Mouse (Mus musculus) kidney, postnatal 4 days (tissue): Measurements from ENCODE around the gene Cpa2.
A peak's percentile ranks its signal among the peaks of the same experiment; 100 is the strongest.

Experiments used
- DNase-seq, 2 experiments: peaks; one replicate each; pipeline ENCODE4 v3.0.0; 2021; ENCODE audit warnings: mixed read lengths in 2 of 2

The Cpa2 gene

DNA sequence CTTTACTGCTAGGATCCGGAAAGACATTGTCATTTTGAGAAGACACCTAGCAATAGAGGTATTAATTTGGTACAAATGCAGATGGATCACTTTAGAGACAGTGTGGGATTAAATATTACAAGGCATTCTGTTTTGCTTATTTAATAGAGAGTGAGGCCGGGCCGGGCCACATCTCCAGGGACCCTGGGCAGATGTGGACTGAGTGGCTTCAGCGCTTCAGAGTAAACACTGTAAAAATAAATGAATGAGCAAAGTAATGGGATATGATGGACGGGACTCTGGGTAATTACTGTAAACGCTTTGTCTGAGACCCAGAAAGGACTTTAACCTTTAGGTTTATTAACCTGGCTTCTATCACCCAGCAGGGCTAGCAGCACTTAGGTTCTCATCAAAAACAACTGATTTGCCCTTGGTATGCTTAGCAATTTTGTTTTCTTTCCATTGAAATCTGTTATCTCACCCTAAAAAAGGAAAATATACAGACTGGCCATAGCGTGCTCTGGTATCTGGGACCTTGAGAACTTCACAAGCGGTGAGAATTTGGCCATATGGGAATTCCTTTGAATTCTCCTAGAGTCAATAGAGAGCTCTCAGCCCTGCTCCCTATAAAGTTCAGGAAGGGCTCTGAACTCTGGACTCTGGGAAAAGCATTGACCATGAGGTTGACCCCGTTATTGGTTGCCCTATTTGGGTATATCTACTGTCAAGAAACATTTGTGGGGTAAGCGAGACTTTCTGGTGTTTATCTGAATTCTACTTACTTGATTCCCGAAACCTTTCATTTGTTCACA, at the start of gene Cpa2:
TSS of gene Cpa2 (plus strand) at position 574 of the 791 bp plus-strand sequence.
- peak in 1 of 2 experiments; percentile 25 for DNase-seq

DNA sequence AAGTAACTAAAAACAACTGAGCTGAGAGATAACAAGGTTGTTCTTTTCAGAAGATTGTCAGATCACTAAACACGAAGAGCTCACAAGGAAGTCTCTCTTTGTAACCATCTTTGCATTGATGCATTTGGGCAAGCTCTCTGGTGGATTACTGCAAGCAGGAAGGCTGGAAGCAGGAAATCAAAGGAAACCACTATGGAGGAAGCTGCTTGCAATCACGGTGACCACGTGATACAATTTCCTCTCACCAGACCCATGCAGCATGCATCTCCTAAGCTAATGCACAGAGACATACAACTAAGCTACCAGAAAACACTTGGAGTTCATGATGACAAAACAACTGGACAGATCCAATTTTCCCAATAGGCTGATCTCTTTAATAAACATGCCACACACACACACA, 42.3 kb upstream of the Cpa2 start:
- DNase-seq: no peak

DNA sequence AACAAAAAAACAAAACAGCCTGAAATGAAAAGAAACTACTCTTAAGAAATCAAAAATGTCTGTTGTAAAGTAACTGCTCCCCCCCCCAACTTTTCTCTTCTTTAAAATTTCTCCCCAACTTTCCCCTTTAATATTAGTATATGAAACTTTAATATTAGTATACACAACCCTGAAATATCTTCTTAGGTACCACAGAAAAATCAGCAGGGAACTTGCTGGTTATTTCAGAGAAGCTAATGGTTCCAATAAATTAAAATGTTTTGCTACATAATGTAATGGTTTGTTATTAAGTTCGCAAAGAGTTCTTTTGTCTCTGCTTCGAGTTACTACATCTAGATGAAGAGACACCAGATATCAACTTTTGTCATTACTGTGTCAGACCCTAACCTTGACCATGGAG, 32.6 kb upstream of the Cpa2 start:
- no peak for DNase-seq

DNA sequence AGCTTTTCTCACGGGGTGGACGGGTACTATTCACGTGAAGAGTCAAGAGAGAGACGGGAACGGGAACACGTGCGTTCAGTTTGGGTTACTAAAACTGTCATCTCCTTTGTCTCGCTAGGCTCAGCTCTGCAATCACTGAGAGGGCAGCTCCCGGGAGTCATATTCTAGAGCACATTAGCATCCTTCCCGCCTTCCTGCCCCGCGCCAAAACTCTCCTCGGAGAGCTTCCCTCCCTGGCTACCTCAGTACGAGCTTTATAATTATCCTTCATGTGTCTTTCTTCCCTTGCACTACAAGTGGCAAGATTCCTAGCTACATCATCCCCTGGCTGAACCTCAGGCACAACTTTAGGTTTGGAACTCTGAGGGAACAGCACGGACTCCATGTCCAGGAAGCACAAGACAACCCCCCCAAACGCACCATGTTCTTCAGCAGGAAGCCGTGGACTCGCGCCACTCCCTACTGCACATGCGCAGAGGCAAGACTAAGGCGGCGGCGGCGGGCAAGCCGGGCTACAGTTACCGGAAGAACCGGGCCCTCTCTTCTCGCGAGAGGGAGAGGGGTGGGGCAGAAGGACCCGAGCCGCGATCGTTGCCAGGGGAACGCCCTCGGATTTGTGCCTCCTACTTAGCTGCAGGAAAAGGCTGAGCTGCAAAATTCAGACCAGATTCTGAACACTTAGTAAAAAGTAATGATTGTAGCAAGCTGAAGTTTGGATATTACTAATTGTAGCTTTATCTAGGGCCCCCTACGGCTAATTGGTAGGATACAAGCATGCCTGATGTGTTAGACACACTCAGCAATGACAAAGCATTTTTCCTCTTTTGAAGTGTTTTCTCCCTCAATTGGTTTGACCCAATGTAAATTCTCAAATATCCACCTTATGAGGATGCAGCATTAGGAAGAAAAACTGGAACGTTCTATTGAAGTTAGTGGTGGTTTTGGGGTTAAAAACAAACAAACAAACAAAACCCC, 31.8 kb upstream of the Cpa2 start, which contains the start of the genes Tmem209 and Ssmem1:
TSS of gene Tmem209 (minus strand) at position 519 of the 975 bp plus-strand sequence.
TSS of gene Ssmem1 (plus strand) at position 585 of the 975 bp plus-strand sequence.
- DNase-seq: peak; percentile 99 to 100

DNA sequence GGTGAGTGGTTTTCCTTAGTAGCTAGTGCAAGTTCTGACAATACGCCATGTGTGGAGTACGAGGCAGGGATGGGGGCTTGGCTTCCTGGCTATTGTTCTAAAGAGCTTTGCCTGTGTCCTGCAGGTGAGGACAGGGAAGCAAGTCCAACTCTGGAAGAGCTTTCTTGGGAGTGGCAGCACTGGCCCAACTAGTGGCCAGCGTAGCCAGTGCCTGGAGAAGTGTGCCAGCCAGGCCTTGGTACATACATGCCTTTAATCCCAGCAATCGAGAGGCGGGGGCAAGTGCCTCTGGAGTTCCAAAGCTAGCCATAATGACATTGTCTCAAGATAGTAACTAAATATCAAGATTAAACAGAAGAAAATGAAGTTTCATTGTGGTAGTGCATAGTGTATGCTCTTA, 31.1 kb upstream of the Cpa2 start:
- peak in 1 of 2 experiments; percentile 15 for DNase-seq

DNA sequence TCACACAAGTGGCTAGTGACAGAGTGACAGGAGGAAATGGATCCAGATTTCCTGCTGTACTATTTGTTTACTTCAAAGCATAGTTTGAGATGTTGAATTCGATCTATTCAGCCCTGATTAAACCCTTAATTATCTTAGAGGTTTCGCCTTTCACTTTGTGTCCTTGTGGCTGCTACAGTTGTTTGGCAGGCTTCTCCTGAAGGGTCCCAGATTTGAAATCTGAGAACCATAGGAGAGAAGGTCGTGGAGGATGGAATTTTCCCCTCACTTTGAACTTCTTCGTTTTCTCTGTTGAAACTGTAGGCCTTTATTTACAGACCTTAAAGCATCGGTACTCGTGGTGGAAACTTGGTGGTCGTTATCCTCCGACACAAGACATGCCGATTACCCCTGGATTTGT, 27.1 kb upstream of the Cpa2 start:
- no peak for DNase-seq

DNA sequence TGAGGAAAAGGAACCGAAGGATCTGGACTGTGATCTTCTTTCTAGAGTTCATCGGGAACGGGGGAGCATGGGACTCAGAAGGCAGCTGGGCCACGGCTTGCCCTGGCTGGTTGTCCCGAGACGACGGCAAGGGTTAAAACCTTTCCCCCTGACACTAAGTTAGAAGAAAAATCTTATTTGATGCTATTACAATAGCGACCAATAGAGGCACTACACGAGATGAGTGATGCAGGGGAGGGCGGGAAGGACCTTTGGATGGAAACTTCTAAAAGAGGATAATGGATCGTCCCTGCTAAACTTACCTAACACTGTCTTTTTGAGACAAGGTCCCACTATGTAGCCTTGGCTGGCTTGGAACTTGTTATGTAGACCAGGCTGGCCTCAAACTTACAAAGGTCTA, 21.0 kb upstream of the Cpa2 start:
- DNase-seq: no peak

DNA sequence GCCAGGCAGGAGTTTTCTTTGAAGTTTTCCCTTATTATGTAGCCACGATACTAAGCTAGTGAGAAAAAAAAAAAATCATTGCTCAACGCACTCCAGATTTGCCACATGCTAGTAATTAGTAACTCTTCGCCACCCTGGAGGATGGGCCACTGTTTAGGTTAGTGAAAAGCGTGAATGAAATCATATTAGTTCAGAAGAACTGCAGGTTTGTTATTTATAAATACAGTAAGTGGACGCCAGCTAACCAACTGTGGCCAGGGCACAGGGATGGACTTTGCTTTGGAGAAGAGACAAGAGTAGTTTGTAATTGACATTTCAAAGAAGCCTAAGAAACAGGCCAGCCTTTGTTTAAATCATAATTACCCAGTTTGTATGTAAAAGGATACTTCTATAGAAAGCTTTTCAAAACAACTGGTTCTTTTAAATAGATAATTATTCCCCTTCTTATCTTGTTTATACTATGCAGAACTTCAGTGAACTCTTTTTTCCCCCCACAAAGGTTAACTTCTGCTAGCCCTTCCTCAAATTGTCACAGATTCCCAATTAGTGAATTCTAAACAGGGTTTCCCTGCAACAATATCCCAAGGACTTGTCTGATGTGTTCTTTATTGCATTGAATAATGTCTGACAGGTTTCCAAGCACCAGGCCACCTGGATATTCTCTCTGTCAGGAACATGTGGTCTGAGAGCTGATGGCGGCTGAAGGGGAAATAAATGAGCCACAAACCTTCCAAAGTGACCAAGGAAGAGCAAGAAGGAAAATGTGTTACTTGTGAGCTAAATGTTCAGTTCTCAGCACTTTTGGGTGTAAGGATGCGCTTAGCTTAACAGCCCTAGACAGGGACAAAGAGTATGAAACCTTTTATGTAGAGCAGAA, 15.7 kb upstream of the Cpa2 start:
- no peak for DNase-seq

DNA sequence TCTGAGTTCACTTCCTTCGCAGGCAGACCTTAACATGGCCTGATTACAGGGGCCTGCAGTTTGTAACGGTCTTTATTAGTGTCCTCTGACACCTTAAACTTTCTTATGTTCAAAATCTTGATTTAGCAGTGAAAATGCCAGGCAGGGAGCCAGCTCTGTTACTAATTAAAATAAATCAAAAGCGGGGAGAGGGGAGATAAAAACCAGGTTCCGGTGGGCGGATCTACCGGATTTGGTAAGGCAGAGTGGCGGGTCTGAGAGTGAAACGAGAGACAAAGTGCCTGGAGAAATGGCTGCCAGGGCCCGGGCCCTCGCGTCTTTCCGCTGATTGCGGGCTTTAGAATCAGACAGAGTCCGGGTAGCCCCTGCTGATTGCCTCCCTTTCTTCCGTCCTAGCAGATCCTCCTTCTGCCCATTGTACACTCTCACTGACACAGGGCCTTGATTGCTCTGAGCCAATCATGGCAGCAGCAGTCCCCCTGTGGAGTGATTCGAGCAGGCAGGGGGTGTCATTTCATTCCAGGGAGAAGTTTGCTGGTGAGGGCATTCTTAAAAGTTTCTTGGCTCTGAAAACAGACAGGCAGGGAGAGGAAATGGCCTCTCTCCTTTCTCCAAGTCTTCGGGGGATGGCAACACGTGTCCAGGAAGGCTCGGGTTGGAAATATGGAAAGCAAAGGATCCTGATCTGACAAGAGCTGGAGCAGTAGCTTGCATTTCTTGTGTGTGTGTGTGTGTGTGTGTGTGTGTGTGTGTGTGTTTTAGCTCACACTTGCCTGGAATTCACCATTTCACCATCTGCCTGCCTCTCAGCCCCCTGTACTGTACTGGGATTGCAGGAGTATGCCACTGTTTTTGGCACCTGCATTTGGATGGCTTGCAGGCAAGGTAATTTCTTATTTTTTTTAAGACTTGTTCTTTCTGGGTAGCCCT, 14.5 kb upstream of the Cpa2 start:
- DNase-seq: peak; percentile 79 to 85

DNA sequence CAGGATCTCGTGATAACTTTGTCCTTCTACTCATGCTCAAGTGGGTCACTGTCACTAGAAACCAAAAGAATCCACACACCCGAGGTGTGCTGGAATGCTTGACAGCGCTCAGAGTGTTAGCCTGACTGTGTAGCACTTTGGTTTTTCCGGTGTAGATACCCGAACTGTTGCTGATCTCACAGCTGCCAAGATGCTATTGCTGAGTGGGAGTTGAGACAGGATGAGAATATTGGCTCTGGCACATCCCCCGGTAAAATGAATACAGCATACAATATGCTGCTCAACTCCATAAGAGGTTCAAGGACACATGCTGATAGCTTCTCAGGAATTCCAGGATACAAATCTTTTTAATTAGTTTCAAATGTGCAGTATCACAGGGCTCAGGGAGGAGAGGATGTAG, 12.6 kb upstream of the Cpa2 start:
- DNase-seq: no peak

DNA sequence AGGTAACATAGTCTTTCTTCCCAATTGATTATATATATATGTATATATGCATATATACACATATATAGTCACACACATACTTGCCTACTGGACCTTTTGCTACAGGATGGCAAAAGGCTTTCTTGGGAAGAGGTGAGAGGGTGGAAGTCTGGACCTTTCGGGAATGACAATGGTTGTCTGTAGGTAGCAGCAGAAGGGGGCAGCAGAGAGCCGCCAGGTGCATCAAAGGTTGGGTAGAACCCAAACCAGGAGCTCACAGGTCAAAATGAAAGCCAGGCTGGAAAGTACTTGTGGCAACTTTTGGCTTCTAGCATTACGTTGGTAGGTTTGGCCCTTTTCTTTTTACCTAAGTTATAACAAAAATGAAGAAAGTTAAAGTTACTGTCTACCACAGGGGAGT, 6.0 kb upstream of the Cpa2 start:
- DNase-seq: peak; percentile 51 to 57

DNA sequence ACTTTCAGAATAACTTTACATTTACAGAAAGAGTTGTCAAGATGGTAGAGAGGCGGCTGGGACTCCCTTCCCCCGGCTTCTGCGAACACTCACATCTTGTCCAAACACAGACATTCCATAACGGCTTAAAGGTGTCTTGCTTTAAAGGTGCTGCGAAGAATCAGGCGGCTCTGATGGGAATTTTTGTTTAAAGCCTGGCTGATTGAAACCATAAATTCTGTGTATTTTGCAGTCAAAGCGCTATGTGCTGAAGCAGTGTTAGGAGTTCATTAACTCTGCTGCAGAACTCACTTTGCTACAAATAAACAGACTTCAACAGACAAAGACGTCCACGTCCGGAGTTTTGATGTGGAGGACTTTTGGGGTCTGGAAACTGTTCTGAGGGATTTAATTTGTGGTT, 3.1 kb upstream of the Cpa2 start:
- DNase-seq: no peak

DNA sequence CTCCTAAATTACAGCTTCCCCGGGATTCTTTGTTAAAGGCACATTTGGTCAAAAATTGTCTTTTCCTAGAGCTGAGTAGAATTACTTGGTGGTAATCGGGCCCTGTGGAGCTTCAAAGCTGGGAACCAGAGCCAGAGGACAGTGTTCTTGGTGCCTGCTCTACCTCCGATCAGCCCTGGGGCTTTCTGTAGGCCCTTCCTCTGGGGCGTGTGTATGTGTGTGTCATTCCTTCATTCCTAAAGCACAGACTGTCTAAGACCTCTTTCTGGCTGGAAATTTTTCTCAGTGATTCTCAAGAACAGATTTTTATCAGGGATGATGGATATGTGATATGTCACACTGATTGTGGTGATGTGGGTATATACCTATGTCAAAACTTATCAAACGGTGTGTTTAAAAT, 2.6 kb upstream of the Cpa2 start:
- DNase-seq: no peak

DNA sequence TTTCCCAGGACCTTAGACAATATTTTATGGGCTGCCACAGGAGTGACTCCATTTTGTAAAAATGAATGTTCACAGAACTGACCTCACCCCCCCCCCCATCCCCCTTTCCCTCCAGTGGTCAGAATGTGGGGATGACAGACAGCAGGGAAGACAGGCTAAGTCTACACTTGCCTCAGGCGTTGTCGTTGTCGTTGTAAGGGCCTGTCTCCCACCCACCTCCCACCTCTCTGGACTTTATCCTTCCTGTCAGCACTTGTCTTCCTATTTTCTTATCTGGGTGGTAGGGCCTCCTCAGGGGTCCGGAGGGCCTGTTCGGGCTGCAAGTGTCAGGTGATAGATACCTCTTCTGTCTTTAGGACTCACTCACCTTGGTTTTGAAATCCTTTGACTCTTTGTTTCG, 895 bp downstream of the Cpa2 start:
- no peak for DNase-seq

DNA sequence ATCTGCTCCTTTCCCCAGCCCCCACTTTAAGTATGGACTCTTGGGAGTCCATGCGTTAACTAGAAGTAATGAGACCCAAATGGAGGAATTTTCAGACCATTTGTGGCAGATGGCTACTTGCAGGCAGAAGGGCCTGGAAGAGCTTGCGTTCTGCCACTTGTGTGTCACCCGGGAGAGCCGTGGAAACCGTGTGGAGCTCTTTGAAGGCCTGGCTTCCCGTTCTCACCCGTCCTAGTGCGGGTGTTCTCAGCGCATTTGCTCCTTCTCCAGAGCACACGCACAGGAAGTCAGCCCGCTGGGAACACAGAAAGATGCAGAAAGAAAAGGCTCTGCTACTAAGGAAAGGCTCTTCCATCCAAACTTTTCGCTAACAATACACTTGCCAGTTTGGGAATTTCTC, 1.7 kb downstream of the Cpa2 start:
- DNase-seq: peak in 1 of 2 experiments; percentile 37

DNA sequence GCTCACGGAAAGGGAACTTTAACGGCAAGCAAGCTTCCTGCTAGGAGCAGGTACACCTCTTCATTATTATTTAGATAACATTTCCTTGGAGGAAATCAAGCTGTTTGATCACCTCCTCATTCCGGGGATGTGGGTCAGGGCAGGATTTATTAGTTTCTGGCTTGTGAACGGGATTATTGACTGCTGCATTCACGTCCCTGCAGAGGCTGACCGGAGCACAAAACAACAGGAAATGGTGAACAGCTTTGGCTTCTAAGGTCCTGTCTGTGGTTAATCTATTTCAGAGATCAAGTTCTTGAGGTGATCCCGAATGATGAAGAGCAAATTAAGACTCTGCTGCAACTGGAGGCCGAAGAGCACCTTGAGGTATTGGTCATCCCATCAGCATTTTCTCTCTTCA, 2.5 kb downstream of the Cpa2 start:
- peak in 1 of 2 experiments; percentile 25 for DNase-seq

DNA sequence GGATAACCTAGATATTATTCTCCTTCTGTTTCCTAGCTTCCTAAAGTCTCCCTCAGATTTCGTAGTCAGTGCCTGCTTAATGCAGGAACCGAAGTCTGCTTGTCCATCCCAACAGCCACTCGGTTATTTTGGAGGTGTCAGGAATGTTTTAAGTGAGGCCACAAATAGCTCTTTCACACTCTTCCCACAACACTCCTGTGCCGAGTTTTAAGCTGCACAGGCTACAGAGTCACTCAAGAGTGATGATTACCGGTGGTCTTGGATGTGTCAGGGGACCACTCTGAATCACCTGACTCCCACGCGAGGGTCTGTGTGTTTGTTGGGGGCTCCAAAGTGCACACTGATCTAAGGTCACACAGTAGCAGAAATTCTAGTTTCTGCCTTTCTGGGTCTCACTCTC, 4.3 kb downstream of the Cpa2 start:
- DNase-seq: no peak

DNA sequence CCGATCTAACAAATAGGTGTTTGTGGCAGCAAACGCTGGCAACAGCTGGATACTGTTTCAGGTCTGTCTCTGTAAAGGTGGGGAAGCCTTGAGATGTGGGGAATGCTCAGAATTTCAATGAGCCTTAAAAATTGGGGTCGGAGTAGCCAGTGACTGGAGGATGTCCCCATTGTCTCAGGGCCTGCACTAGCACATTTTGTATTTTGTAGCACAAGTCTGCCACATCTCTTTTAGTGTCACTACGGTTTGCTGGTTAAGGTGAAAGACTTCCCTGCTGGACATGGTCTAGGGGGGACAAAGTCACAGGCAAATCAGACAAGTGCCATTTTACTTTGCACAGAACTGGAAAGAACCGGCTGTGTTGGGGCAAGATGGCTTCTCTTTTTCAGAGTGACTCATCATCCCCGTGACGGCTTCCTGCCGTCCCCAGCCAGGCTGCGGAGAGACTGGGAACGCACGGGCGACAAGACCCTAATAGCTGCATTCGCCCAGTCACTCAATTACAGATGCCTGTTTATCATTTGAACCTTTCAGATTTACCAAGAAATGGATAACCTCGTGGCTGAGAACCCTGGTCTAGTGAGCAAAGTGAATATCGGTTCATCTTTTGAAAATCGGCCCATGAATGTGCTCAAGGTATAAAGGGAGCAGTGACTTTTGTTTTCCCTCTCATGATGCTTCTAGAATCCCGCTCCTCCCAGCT, 5.3 kb downstream of the Cpa2 start:
- peak; percentile 55 to 74 for DNase-seq

DNA sequence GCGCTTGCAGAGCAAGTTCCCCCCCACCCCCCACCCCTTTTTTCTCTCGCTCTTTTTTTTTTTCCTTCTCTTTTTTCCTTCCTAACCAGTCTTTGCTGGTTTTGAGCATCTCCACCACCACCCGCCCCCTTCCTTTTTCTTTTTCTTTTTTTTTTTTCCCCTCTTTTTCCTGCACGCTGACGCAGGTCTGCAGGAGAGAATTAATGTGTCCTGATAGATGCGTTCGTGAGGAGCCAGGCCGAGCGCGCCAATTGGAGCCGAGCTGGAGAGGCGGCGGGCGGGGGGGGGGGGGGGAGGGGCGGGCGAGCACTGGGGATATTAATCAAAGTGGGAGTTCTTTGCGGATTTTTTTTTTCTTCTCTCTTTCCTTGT, 5.9 kb downstream of the Cpa2 start:
- peak; percentile 72 to 84 for DNase-seq

DNA sequence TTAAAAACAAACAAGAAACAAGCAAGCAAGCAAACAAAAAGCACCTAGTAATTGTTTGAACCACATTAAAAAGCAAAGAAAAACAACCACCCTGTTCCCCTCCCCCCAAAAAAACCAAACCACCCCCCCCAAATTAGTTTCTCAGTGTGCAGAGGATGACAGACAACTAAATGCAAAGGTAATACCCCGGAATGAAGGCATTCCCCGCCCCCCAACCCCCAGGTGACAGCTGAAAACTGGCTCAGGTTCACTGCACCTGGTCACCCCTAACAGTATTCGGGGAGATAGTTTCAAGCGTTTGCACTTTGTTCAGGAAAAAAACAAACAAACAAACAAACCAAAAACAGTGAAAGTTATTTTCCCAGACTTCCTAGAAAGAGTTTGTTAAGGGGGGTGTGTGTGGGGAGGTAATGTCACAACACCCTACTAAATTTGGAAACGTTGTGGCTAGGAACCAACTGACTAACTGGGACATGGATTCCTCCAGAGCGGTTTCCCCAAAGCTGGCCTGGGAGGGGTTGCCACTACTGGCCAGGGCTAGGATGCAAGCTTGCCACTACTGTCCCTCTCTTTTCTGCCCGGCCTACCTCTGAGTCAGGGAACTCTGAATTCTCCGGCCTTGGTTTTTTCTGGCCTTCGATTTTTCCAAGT, 6.4 kb downstream of the Cpa2 start:
- DNase-seq: peak in 1 of 2 experiments; percentile 47
